Mouse (Mus musculus) neural tube, embryonic 11.5 days (tissue): ENCODE measurements around the gene Ttll11. TPM values are rescaled to one million over a fixed set of nuclear protein-coding genes. Genes with fewer than 3 reads are reported as not detected.

Experiments used
- ATAC-seq: fragments of 200-750 bp; cut with Nextera tagmentation; 2 replicates; pipeline ENCODE4 v1.8.0; 2017; ENCODE audit warnings: moderate number of reproducible peaks, mild to moderate bottlenecking, moderate TSS enrichment, moderate library complexity; ENCODE audit not compliant: insufficient read depth, low FRiP score, low TSS enrichment
- DNase-seq: peaks from one replicate; pipeline ENCODE4 v3.0.0-alpha.2; 2015; ENCODE audit warnings: low spot score
- H3K27ac ChIP-seq: fragments of 300-500 bp; sonication (generic); 2 replicates; pipeline ENCODE4 v1.5.1; 2014; ENCODE audit warnings: low read depth, mild to moderate bottlenecking, low read length
- H3K27me3 ChIP-seq: fragments of 300-500 bp; sonication (generic); 2 replicates; pipeline ENCODE4 v1.6.1; 2014; ENCODE audit warnings: mild to moderate bottlenecking, low read length, mixed read lengths; ENCODE audit not compliant: control insufficient read depth, insufficient read depth
- H3K36me3 ChIP-seq: fragments of 300-500 bp; sonication (generic); 2 replicates; pipeline ENCODE4 v1.6.1; 2014; ENCODE audit warnings: mild to moderate bottlenecking, low read length, moderate library complexity, mixed read lengths; ENCODE audit not compliant: control insufficient read depth, insufficient read depth
- H3K4me1 ChIP-seq: fragments of 300-500 bp; sonication (generic); 2 replicates; pipeline ENCODE4 v1.6.1; 2014; ENCODE audit warnings: low read length, mixed read lengths; ENCODE audit not compliant: control insufficient read depth, insufficient read depth
- H3K4me2 ChIP-seq: fragments of 300-500 bp; sonication (generic); 2 replicates; pipeline ENCODE4 v1.6.1; 2014; ENCODE audit warnings: low read depth, mild to moderate bottlenecking, moderate library complexity
- H3K4me3 ChIP-seq: fragments of 300-500 bp; sonication (generic); 2 replicates; pipeline ENCODE4 v1.5.1; 2014; ENCODE audit warnings: low read depth, low read length
- H3K9ac ChIP-seq: fragments of 300-500 bp; sonication (generic); 2 replicates; pipeline ENCODE4 v1.6.1; 2014; ENCODE audit warnings: mild to moderate bottlenecking, low read length
- H3K9me3 ChIP-seq: fragments of 300-500 bp; sonication (generic); 2 replicates; pipeline ENCODE4 v1.6.1; 2016; ENCODE audit warnings: low read length; ENCODE audit not compliant: control insufficient read depth
- WGBS: fragments of 180-500 bp; shearing (Covaris S2); extraction: QIAGEN DNeasy Blood & Tissue Kit; methylation state at CpG from one replicate; pipeline ENCODE4 v1.1.7; 2014; 5-methylcytosine and 5-hydroxymethylcytosine counted together
- polyA plus RNA-seq: library from polyadenylated mRNA; unstranded; fragments of >200 nt; fragmentation: Nextera tagmentation; extraction: Ambion mirVana; gene quantifications from 2 replicates; pipeline ENCODE4 v1.2.1, GENCODE M21; 2014

Ttll11 gene
- polyA plus RNA-seq, 1 experiment from 2014 or later, result 2.1 TPM

DNA sequence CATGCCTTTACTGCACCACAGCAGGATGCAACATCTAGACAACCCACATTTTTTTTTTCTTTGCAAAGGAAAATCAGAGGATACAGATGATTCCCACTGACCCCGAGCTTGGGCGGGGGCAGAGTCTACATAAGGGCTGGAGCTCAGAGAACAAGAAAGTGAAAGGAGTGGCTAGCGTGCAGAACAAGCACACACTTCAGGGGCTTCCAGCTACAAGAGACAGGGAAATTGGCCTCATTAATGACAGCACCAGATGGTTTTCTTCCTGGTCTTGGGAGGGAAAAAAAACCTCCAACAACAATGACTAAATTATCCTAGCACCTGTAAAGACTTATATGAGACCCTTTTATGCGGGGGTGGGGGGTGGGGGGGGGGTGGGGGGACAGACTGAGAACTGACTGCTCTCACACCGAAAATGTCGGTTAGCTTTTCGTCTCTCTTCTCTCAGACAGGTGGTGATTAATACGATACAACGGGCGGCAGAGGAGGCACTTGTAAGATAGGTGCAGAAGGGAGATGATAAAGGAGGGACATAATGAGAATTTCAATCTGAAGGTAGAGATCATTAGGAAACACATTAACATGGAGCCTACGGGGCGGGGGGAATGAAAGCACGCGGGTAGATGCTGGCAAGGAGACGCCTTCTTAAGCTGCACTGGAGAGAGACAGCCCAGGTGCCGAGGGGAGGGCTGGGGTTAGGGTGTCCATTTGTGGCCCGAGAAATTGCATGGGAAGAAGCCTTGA is 128.1 kb downstream of the Ttll11 start:
- H3K4me3 ChIP-seq, result no peak overlapping the region
- DNase-seq, result no peak
- no peak overlapping the region for H3K27ac ChIP-seq
- ATAC-seq, result no peak
- H3K9me3 ChIP-seq, result no peaks in the 10 kb centered on the region
- no peaks in the 10 kb centered on the region for H3K36me3 ChIP-seq
- no peak overlapping the region; the same call in 1 of the 2 replicates for H3K4me2 ChIP-seq
- peaks cover 3% of the 10 kb centered on the region; the same call in 1 of the 2 replicates for H3K4me1 ChIP-seq
- no peaks in the 10 kb centered on the region for H3K27me3 ChIP-seq
- no peak overlapping the region for H3K9ac ChIP-seq
- WGBS, result 40% methylated on average over 17 of the region's 17 CpGs

DNA sequence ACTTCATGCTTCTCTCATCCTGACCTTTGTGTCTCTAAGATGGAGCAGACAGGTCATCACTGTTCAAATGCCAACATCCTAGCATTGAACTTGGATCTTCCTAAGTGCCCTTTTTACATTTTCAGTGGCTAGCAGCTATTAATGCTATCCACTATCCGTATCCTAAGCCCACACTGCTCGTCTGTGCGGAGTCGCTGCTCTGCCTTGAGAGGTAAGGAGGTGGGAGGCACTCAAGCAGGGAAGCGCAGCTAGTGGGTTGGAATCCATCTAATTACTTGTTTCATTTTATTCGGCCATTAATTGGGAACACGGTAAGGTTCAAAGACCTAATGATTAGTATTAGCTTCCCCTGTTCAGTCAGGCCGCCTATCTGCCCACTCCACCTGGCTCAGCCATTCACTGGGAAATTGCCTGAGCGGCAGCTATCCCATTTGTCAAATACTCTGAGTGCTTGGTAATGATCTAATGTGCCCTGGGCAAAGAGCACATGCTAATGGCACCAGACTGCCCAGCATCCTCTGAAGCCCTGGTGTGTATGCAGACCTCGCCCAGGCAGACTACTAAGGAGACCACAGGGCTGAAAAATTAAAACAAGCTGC is 130.0 kb downstream of the Ttll11 start:
- Histone ChIP-seq H3K27ac (no peak overlapping the region), H3K27me3 (no peaks in the 10 kb centered on the region), H3K36me3 (no peaks in the 10 kb centered on the region), H3K9ac (no peak overlapping the region), H3K4me3 (no peak overlapping the region), H3K4me2 (no peak overlapping the region), H3K9me3 (no peaks in the 10 kb centered on the region), H3K4me1 (peaks cover 5% of the 10 kb centered on the region; the same call in 1 of the 2 replicates)
- WGBS, result 53% methylated on average over 10 of the region's 10 CpGs
- DNase-seq, result no peak
- ATAC-seq, result peak; percentile 35; the same call in 1 of the 2 replicates

- H3K9ac ChIP-seq, result no peak overlapping the region
- peaks cover 17% of the 10 kb centered on the region for H3K4me1 ChIP-seq
- no peak overlapping the region for H3K27ac ChIP-seq
- 45% methylated on average over 11 of the region's 11 CpGs for WGBS
- no peak for ATAC-seq
- H3K4me3 ChIP-seq, result no peak overlapping the region
- no peaks in the 10 kb centered on the region for H3K9me3 ChIP-seq
- DNase-seq, result no peak
- no peak overlapping the region for H3K4me2 ChIP-seq
- no peaks in the 10 kb centered on the region for H3K27me3 ChIP-seq
- H3K36me3 ChIP-seq, result no peaks in the 10 kb centered on the region
These were observed 133.9 kb downstream of the Ttll11 start for GRCm38 (mm10) chr2:35845611-35846504.

DNA sequence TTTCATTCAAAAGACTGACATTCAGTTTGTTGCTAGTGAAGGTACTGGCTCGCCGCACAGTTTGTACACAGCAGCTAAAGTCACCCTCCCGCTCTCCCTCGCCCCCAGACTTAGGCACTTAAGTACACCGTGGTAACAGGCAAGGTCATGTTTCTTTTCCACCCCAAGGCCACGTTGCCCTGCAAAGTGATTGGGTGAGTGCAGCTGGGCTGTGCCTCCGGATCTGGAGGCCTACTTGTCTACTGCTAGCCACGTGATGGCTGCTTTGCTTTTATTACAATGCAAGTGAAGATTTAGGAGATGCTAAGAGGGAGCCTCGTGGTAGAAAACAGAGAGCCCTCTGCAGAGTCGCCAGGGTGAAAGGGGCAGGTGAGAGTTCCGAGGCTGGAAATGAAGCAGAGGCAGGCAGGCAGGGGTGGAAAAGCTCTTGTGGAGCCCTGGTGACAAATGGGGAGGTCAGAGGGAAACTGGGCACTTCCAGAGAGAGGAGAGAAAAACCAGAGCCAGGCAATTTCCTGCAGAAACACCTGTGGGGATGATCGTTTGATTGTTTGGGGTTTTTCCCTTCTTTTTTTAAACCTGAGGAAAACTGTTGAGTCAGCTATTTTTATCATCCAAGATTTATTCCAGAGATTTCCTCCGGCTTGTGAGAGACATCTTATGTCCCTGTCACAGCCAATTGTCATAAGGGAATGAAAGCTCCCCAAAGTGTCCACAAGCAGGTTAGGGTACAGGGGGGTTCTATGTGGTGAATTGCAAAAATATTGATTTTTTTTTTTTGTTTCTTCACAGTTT is 135.6 kb downstream of the Ttll11 start:
- no peaks in the 10 kb centered on the region for H3K36me3 ChIP-seq
- no peak overlapping the region for H3K27ac ChIP-seq
- H3K9me3 ChIP-seq, result no peaks in the 10 kb centered on the region
- no peak for ATAC-seq
- H3K9ac ChIP-seq, result no peak overlapping the region
- no peak for DNase-seq
- H3K4me1 ChIP-seq, result peaks cover 14% of the 10 kb centered on the region
- no peak overlapping the region for H3K4me2 ChIP-seq
- no peaks in the 10 kb centered on the region for H3K27me3 ChIP-seq
- WGBS, result 22% methylated on average over 13 of the region's 13 CpGs
- H3K4me3 ChIP-seq, result no peak overlapping the region

- Histone ChIP-seq H3K9me3 (no peaks in the 10 kb centered on the region), H3K27ac (no peak overlapping the region), H3K9ac (no peak overlapping the region), H3K36me3 (no peaks in the 10 kb centered on the region), H3K4me1 (peaks cover 14% of the 10 kb centered on the region), H3K27me3 (no peaks in the 10 kb centered on the region), H3K4me3 (no peak overlapping the region), H3K4me2 (no peak overlapping the region)
- 64% methylated on average over 16 of the region's 16 CpGs for WGBS
- ATAC-seq (no peak), DNase-seq (no peak)
These were observed 136.8 kb downstream of the Ttll11 start for GRCm38 (mm10) chr2:35842780-35843474.

DNA sequence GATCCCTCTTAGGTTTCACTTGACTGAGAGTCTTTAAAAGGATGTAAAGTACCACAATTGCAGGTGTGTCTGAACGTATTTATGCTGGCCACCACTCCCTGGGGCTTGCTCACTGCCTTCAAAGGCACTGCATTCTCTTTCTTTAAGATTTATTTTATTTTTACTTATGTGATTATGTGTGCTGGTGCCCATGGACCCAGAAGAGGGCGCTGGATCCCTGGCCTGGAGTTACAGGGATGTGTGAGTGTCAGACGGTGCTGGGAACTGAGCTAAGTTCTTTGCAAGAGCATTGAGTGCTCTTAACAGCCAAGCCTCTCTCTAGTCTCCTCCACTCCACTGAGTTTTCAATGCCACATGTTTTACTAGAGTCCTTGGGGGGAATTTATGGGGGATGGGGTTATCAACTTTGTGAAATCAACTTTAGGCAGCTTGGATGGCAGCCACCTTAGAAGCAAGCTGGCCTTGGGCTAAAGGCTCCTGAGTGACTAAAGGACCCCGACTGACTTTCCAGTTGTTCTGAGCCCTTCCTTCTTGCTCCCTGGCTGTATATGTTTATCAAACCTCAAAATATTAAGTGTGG is 137.8 kb downstream of the Ttll11 start:
- WGBS, result 69% methylated on average over 4 of the region's 4 CpGs
- Histone ChIP-seq H3K4me1 (peaks cover 14% of the 10 kb centered on the region), H3K4me2 (no peak overlapping the region), H3K27me3 (no peaks in the 10 kb centered on the region), H3K9me3 (no peaks in the 10 kb centered on the region), H3K27ac (no peak overlapping the region), H3K36me3 (no peaks in the 10 kb centered on the region), H3K4me3 (no peak overlapping the region), H3K9ac (no peak overlapping the region)
- DNase-seq, result no peak
- ATAC-seq, result no peak

GRCm38 (mm10) chr2:35840956-35841816 is 138.5 kb downstream of the Ttll11 start:
- Histone ChIP-seq H3K9me3 (no peaks in the 10 kb centered on the region), H3K4me1 (peaks cover 14% of the 10 kb centered on the region), H3K9ac (no peak overlapping the region), H3K36me3 (no peaks in the 10 kb centered on the region), H3K4me2 (no peak overlapping the region), H3K27ac (no peak overlapping the region), H3K27me3 (no peaks in the 10 kb centered on the region), H3K4me3 (no peak overlapping the region)
- no peak for ATAC-seq
- WGBS, result 23% methylated on average over 14 of the region's 14 CpGs
- DNase-seq, result no peak
